Mouse (Mus musculus) CH12.LX (cell line): Measurements from ENCODE around the gene Pik3ca. TPM values are rescaled to one million over a fixed set of nuclear protein-coding genes. Genes with fewer than 3 reads are reported as not detected.

Experiments used
- DNase-seq: peaks from one replicate; pipeline ENCODE4 v3.0.0-alpha.2; 2013; ENCODE audit errors: extremely low read depth
- H3K27ac ChIP-seq: 2 replicates; pipeline ENCODE4 v1.5.1; 2012; ENCODE audit warnings: low read depth, mild to moderate bottlenecking, control low read depth, moderate library complexity; ENCODE audit not compliant: insufficient read depth
- H3K27me3 ChIP-seq: replicated peaks from 2 replicates; pipeline ENCODE3; 2012; ENCODE audit warnings: inconsistent platforms
- H3K36me3 ChIP-seq, 2 experiments: replicated peaks in 1 of 2; 2 replicates each; pipeline versions ENCODE3 to v1.6.1; 2012; ENCODE audit warnings: inconsistent platforms in 1 of 2, low read length in 1 of 2, mild to moderate bottlenecking in 1 of 2, mixed read lengths in 1 of 2, moderate library complexity in 1 of 2; ENCODE audit not compliant: control insufficient read depth in 1 of 2, insufficient read depth in 1 of 2
- H3K4me1 ChIP-seq, 2 experiments: 2 replicates each; pipeline ENCODE4 v1.6.1; 2012; ENCODE audit warnings: inconsistent platforms in 1 of 2, moderate library complexity in 1 of 2; ENCODE audit not compliant: insufficient read depth in 2 of 2, control insufficient read depth in 1 of 2
- H3K4me2 ChIP-seq: 2 replicates; pipeline ENCODE4 v1.6.1; 2012; ENCODE audit warnings: low read depth, mild to moderate bottlenecking, control low read depth; ENCODE audit not compliant: poor library complexity, insufficient read depth, severe bottlenecking
- H3K4me3 ChIP-seq, 3 experiments: fragments of 150-350 bp in 1 of 3; sonication (generic) in 1 of 3; replicated peaks in 1 of 3; 2 replicates each; pipeline versions ENCODE3 to v1.5.1; 2011 to 2012; ENCODE audit warnings: low read depth in 2 of 3, low read length in 2 of 3, mild to moderate bottlenecking in 2 of 3, moderate library complexity in 2 of 3, control low read depth in 1 of 3, improper control_type of control experiment in 1 of 3, inconsistent platforms in 1 of 3, mixed read lengths in 1 of 3; ENCODE audit not compliant: poor library complexity in 1 of 3
- H3K79me2 ChIP-seq: replicated peaks from 2 replicates; pipeline ENCODE4 v1.6.1; 2012; ENCODE audit warnings: mild to moderate bottlenecking, moderate library complexity; ENCODE audit not compliant: control insufficient read depth, poor library complexity, insufficient read depth, severe bottlenecking; ENCODE audit errors: extremely low read depth
- H3K9ac ChIP-seq: 2 replicates; pipeline ENCODE4 v1.6.1; 2012; ENCODE audit warnings: low read depth, mild to moderate bottlenecking, control low read depth, moderate library complexity; ENCODE audit not compliant: insufficient read depth
- H3K9me3 ChIP-seq: replicated peaks from 2 replicates; pipeline ENCODE3; 2012; ENCODE audit warnings: low read length, inconsistent platforms, mixed read lengths
- BHLHE40 ChIP-seq: IDR thresholded peaks from 2 replicates; pipeline ENCODE4 v1.6.1; 2011; ENCODE audit warnings: mild to moderate bottlenecking, low read depth, low read length, improper control_type of control experiment
- CHD1 ChIP-seq: IDR thresholded peaks from 2 replicates; pipeline ENCODE4 v1.6.1; 2012; ENCODE audit warnings: low read depth, low read length, improper control_type of control experiment, inconsistent platforms
- CTCF ChIP-seq, 2 experiments: IDR thresholded peaks in 1 of 2; conservative IDR thresholded peaks in 1 of 2; 2 replicates each; pipeline ENCODE4 v1.5.1; 2011 to 2012; ENCODE audit warnings: low read depth in 2 of 2, low read length in 2 of 2, improper control_type of control experiment in 1 of 2, inconsistent platforms in 1 of 2, mild to moderate bottlenecking in 1 of 2, moderate library complexity in 1 of 2
- ELF1 ChIP-seq: IDR thresholded peaks from 2 replicates; pipeline ENCODE4 v1.6.1; 2014; ENCODE audit warnings: low read depth, mild to moderate bottlenecking, inconsistent platforms, low read length, improper control_type of control experiment
- EP300 ChIP-seq: IDR thresholded peaks from 2 replicates; pipeline ENCODE4 v1.6.1; 2011; ENCODE audit warnings: low read length, improper control_type of control experiment
- IRF4 ChIP-seq: IDR thresholded peaks from 2 replicates; pipeline ENCODE4 v1.6.1; 2014; ENCODE audit warnings: low read depth, mild to moderate bottlenecking, inconsistent platforms, low read length, improper control_type of control experiment
- JUN ChIP-seq: IDR thresholded peaks from 2 replicates; pipeline ENCODE4 v1.6.1; 2011; ENCODE audit warnings: low read depth, mild to moderate bottlenecking, low read length, improper control_type of control experiment, moderate library complexity; ENCODE audit not compliant: insufficient read depth
- JUND ChIP-seq: conservative IDR thresholded peaks from 2 replicates; pipeline ENCODE4 v1.6.1; 2011; ENCODE audit warnings: low read depth, low read length, improper control_type of control experiment
- MEF2A ChIP-seq: IDR thresholded peaks from 2 replicates; pipeline ENCODE4 v1.6.1; 2014; ENCODE audit warnings: low read depth, mild to moderate bottlenecking, inconsistent platforms, low read length, improper control_type of control experiment, borderline replicate concordance
- RAD21 ChIP-seq: IDR thresholded peaks from 2 replicates; pipeline ENCODE4 v1.6.1; 2011; ENCODE audit warnings: low read depth, mild to moderate bottlenecking, low read length, improper control_type of control experiment, moderate library complexity
- SMC3 ChIP-seq: IDR thresholded peaks from 2 replicates; pipeline ENCODE4 v1.6.1; 2011; ENCODE audit warnings: low read depth, low read length, improper control_type of control experiment
- TBP ChIP-seq: conservative IDR thresholded peaks from 2 replicates; pipeline ENCODE4 v1.6.1; 2011; ENCODE audit warnings: low read depth, low read length, improper control_type of control experiment
- UBTF ChIP-seq: IDR thresholded peaks from 2 replicates; pipeline ENCODE4 v1.6.1; 2012; ENCODE audit warnings: low read depth, mild to moderate bottlenecking, inconsistent platforms, low read length, improper control_type of control experiment, moderate library complexity
- ZC3H11A ChIP-seq: IDR thresholded peaks from 2 replicates; pipeline ENCODE4 v1.6.1; 2012; ENCODE audit warnings: low read depth, mild to moderate bottlenecking, inconsistent platforms, low read length, improper control_type of control experiment
- ZMIZ1 ChIP-seq: IDR thresholded peaks from 2 replicates; pipeline ENCODE4 v1.6.1; 2012; ENCODE audit warnings: low read depth, mild to moderate bottlenecking, inconsistent platforms, low read length, improper control_type of control experiment
- dilution Hi-C: fragments of 300-500 bp; cut with MboI; formaldehyde crosslinking; loops from 2 replicates; pipeline ENCODE4 v1.14.3; 2020; ENCODE audit warnings: low sequenced_read_pairs; ENCODE audit not compliant: extremely low pct_unique_long_range_greater_than_20kb, extremely low pct_ligation_motif_present
- in situ Hi-C: fragments of 300-500 bp; cut with MboI; formaldehyde crosslinking; loops from 3 replicates; pipeline ENCODE4 v1.14.3; 2019; ENCODE audit warnings: low sequenced_read_pairs, low pct_ligation_motif_present, low pct_unique_long_range_greater_than_20kb, mixed read lengths
- polyA plus RNA-seq: library from polyadenylated mRNA; unstranded; fragments of >175 nt; gene quantifications from 2 replicates; pipeline ENCODE4 v1.2.1, GENCODE M21; 2012; ENCODE audit warnings: low read depth; ENCODE audit not compliant: insufficient read length
- total RNA-seq, 2 experiments: library from RNA; depleted of rRNA; stranded (reverse); fragments of 300-350 nt in 1 of 2; fragments of >200 nt in 1 of 2; gene quantifications; 2 replicates each; pipeline ENCODE4 v1.2.3; 2012 to 2014

Gene Pik3ca
- total and polyA plus RNA-seq, 3 experiments: 19.1 to 26.5 (median 19.6) TPM

DNA sequence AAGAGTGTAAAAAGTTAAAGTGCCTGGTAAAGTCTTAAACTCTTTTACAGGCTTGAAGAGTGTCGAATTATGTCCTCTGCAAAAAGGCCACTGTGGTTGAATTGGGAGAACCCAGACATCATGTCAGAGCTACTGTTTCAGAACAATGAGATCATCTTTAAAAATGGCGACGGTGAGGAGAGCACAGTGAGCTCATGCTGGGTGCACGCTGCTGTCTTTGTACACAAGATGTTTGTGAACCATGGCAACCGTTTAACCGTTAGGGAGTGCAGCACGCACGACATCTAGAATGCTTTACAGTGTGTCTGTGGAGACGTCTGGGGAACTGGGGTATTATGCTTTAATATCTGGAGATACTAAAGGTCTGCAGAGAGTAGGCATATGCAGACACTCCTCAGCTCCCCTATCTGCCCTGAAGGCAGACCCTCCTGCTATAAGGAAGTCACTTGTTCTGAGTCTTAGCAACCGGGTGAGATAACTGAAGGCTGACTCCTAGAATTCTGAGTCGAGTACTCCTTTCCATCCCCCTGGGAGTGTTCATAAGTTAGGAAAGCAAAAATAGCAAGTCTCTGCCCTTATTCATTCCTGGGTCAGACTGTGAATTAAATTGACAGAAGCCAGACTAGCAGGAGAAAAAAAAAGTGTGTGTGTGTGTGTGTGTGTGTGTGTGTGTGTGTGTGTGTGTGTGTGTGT lies 57.0 kb downstream of the Pik3ca start:
- Histone ChIP-seq H3K27me3 (no peaks in the 10 kb centered on the region), H3K79me2 (no peaks in the 10 kb centered on the region), H3K4me3 (no peak overlapping the region), H3K27ac (no peak overlapping the region; the same call in 1 of the 2 replicates), H3K4me1 (peaks cover 6 to 35% of the 10 kb centered on the region in 2 experiments), H3K4me2 (no peak overlapping the region), H3K36me3 (peaks cover 44 to 74% of the 10 kb centered on the region in 2 experiments), H3K9ac (no peak overlapping the region), H3K9me3 (no peaks in the 10 kb centered on the region)
- dilution Hi-C loops (no loop called here), in situ Hi-C loops (loop anchor here (5.0 kb wide), 1 partner anchor 48 kb away; no protein-coding TSS in a partner anchor)
- TF ChIP-seq JUN: peak; percentile 77
- no peak for TF ChIP-seq IRF4
- peak; percentile 40; the same call in 1 of the 2 replicates for TF ChIP-seq JUND
- TF ChIP-seq MEF2A: peak; percentile 90
- peak; percentile 70 for DNase-seq

DNA sequence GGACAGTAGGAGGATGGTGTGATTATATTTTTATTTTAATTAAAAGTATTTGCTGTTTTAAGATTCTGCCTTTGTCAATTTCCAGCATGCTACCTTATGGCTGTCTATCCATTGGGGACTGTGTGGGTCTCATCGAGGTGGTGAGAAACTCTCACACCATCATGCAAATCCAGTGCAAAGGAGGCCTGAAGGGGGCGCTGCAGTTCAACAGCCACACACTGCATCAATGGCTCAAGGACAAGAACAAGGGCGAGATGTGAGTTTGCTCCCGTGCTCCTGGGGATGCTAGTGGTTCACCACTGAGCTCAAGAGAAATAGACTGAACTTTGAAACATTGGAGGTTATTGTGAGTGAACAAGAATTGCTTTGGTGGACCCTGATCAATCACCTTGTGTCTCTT lies 62.3 kb downstream of the Pik3ca start:
- Histone ChIP-seq H3K79me2 (no peaks in the 10 kb centered on the region), H3K4me3 (no peak overlapping the region), H3K4me2 (no peak overlapping the region), H3K9ac (no peak overlapping the region), H3K27ac (no peak overlapping the region), H3K4me1 (peaks cover 2 to 34% of the 10 kb centered on the region in 2 experiments; a peak in 2 of 4 replicates), H3K36me3 (peaks cover 50 to 81% of the 10 kb centered on the region in 2 experiments), H3K9me3 (no peaks in the 10 kb centered on the region), H3K27me3 (no peaks in the 10 kb centered on the region)
- peak; percentile 84 for DNase-seq
- TF ChIP-seq RAD21 (peak; percentile 80), CHD1 (no peak), CTCF (conservative IDR thresholded peaks at IDR 0.05 in 1 of 2, IDR thresholded peaks at IDR 0.05 in 1 of 2; ENCODE audit: low read depth in 2 of 2, low read length in 2 of 2) (peak; percentile 23 to 89; a peak in 2 of 4 replicates), ZMIZ1 (no peak), IRF4 (no peak), ZC3H11A (peak; percentile 16; the same call in 1 of the 2 replicates), UBTF (no peak), SMC3 (peak; percentile 93), ELF1 (no peak), BHLHE40 (no peak), EP300 (no peak), TBP (no peak)
- dilution Hi-C loops (no loop called here), in situ Hi-C loops (loop anchor here (5.0 kb wide), 1 partner anchor 43 kb away; no protein-coding TSS in a partner anchor)
